Mouse (Mus musculus): ENCODE data around the gene Tjp3. TPM values are rescaled to one million over a fixed set of nuclear protein-coding genes. Genes with fewer than 3 reads are reported as not detected.

The Tjp3 gene
- 4.3 TPM for total RNA-seq (2023)

DNA sequence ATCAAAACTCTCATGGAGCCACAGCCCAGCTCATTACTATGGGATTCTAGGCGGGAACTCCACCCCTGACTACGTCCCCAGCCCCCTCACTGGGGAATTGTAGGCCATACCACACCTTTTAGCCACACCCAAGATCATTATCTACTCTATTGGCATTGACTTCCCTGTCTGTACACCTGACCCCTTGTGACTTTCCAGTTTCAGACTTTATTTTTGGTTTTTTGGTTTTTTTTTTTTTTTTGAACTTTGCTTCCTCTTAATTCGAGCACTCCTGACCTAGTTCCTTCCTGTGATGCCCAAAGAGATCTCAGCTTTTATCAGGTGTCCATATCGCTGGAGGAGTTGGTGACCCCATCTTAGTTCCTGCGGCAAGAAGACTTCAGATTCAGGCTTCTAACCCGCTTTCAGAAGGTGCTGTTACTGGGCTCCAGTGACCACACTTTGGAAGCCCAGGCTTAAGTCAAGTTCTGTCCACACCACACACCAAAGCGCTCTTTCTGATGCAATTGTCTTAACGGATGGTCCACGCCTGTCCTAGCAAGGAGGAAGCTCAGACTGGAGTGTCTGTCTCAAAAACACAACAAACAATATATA lies at the start of gene Tjp3:
TSS of gene Tjp3 (minus strand) at position 71 of the 594 bp plus-strand sequence.

DNA sequence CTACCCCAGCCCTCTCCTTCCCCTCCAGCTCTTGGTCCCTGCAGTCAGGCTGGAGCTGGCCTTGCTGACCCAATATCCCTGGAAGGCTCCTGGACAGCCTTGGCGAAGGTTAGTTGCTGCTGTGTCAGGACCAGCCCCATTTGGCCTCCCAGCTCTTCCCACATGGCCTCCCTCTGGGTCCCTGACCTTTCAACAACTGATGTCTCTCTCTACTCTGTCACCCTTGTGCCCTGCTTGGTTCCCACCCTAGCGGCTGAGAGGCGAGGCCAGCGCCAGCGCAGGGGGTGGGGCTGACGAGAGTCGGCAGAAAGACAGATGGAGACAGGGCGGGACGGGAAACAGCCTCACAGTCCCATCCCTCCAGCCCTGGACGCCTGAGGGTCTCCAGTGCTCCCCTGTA lies 37.0 kb upstream of the Tjp3 start, which contains the start of gene Tbxa2r:
TSS of gene Tbxa2r (plus strand) at position 346 of the 400 bp plus-strand sequence.

GRCm38 (mm10) chr10:81320550-81321347 lies 29.4 kb upstream of the Tjp3 start, which contains the start of gene Cactin:
Gene Cactin (plus strand): TSS chr10:81321103.

DNA sequence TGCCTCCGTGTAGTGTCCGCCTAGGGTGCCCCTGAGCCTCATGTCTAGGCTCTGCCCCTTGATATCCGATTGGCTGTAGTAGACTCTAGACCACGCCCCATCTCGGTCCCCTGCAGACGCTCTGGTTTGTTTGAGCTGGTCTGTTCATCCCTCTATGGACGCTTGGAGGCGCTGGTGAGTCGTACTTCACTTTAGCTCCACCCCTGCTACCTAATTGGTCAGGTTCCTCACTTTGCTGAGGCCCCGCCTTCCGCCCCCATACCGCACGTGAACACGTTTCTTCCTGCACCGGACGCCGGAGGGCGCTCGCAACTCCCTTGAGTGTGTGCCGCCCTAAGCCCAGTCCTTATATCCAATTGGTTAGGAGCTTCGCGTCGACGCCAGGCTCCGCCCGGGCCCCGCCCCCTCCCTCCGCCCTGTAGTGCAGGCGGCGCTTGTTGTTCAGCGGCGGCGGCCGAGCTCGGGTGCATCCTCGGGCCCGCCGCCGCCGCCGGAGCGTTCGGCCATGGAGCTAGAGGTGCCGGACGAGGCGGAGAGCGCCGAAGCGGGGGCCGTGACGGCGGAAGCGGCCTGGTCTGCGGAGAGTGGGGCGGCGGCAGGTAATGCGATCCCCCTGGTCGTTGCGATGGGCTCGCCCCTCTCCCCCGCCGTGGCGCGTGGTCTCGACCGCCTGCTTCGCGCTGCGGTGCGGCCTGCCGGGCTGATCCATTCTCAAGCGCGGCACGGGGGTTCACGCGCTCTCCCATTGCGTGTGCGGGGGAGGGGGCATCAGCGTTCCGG lies 1.4 kb upstream of the Tjp3 start, which contains the start of gene Pip5k1c:
TSS of gene Pip5k1c (plus strand) at position 410 of the 780 bp plus-strand sequence.

DNA sequence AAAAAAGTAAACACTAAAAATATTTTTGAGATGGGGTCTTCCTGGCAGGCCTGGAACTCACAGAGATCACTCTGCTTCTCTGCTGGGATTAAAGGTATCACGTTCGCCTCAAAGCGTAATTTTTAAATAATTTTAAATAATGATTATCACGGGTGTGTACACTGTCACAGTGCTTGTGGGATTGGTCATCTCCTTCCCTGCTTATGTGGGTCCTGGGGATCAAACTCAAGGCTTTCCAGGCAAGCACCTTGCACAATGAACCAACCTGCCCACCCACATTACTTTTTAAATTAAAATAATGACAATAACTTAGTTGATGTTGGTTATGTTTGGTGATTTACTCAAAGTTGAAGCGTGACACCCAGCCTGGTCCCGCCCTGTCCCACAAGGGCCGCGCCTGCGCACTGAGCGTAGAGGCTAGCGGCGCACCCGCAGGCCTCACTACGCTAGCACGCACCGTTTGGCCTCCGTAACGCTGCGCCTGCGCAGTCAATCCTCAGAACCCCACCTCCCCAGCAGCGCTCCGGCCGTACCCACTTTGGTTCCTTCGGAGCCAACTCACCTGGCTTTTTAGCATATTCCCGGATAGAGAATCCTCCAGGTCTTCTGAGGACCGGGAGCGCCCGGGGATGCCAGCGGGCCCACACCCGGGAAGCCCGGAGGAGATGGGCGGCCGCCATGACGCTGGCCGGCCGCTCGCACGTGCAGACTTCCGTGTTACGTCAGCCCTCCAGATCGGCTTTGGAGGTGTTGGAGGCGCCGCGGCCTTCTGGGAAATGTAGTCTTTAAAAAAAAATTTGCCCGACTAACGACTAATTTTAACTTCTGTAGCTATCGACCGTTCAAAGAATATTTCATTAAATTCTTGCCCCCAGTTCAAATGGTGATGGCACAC lies 24.9 kb downstream of the Tjp3 start, which contains the start of the genes Mrpl54 and Apba3:
TSS of gene Mrpl54 (minus strand) at position 724 of the 895 bp plus-strand sequence.
TSS of gene Apba3 (plus strand) at position 750 of the 895 bp plus-strand sequence.

DNA sequence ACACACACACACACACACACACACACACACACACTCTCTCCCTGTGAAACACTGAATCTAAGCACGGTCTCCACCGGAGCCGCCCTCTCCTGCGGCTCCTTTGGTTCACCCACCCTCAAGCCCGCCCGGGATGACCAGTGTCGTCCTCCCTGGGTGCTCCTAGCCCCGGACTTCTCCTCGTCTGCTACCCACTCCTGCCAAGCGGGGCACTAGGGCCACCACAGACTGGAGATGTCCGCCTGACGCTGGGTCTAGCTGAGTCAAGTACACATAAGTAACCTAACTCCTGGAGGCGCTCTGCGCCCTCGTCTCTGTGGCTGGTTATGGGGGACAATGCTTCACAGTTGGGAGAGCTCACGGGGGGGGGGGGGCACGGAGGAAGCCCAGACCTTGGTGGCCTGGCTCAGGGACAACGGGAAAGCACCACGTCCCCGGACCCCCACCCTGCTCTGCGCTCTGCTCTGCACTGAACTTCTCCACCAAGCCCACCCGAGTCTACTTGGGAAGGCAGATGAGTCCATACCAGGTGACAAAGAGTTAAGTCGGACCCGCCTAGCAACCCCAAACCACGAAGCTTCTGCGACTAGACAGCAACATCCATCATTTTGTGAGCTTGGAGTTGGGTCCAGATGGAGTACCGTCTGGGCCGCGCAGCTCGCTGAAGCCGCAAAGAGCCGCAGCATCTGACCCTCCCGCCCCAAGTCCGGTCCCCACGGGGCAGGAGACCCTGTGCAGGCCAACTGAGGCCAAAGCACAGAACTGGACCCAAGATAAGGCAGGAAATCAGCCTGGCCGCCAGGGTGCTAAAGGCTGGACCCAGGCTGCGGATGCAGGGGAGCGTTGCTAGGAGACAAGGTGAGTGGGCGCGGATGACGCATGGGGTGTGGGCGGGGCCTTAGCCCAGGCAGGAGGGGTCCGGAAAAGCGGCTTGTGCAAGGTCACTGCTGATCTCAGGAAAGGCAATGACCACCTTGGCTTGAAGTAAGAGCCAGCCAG lies 38.7 kb downstream of the Tjp3 start, which contains the start of gene Matk:
TSS of gene Matk (plus strand) at position 512 of the 996 bp plus-strand sequence.

GRCm38 (mm10) chr10:81232580-81233225 lies 58.7 kb downstream of the Tjp3 start, which contains the start of gene Zfr2:
Gene Zfr2 (plus strand): TSS chr10:81233155.

GRCm38 (mm10) chr10:81230438-81231332 lies 60.7 kb downstream of the Tjp3 start, which contains the start of gene Atcay:
Gene Atcay (minus strand): TSS chr10:81230833.

Other genes starting within 250 kb of the Tjp3 start
- gene Sgta, start 231.4 kb downstream of the Tjp3 start, total RNA-seq (2023) = 55.5 TPM
- gene Thop1, start 221.5 kb downstream of the Tjp3 start, total RNA-seq (2023) = 13.4 TPM
- not detected for gene Creb3l3, start 192.7 kb downstream of the Tjp3 start, total RNA-seq (2023)
- 128 TPM for gene Map2k2, start 185.7 kb downstream of the Tjp3 start, total RNA-seq (2023)
- gene Zbtb7a, start 156.4 kb downstream of the Tjp3 start, total RNA-seq (2023) = 58.9 TPM
- 34.9 TPM for gene Pias4, start 123.7 kb downstream of the Tjp3 start, total RNA-seq (2023)
- gene Eef2, start 115.0 kb downstream of the Tjp3 start, total RNA-seq (2023) = 2,367 TPM
- gene Dapk3, start 108.6 kb downstream of the Tjp3 start, total RNA-seq (2023) = 62.3 TPM
- not detected for gene 4930442H23Rik, start 107.7 kb downstream of the Tjp3 start, total RNA-seq (2023)
- not detected for gene Nmrk2, start 89.5 kb downstream of the Tjp3 start, total RNA-seq (2023)
- 0.50 TPM for gene Atcay, start 60.7 kb downstream of the Tjp3 start, total RNA-seq (2023)
- 4.9 TPM for gene Zfr2, start 58.4 kb downstream of the Tjp3 start, total RNA-seq (2023)
- 15.3 TPM for gene Matk, start 38.6 kb downstream of the Tjp3 start, total RNA-seq (2023)
- gene Mrpl54, start 24.6 kb downstream of the Tjp3 start, total RNA-seq (2023) = 104 TPM
- gene Apba3, start 24.6 kb downstream of the Tjp3 start, total RNA-seq (2023) = 45.7 TPM
- 128 TPM for gene Pip5k1c, start 1.4 kb upstream of the Tjp3 start, total RNA-seq (2023)
- 47.9 TPM for gene Cactin, start 29.5 kb upstream of the Tjp3 start, total RNA-seq (2023)
- gene Tbxa2r, start 37.1 kb upstream of the Tjp3 start, total RNA-seq (2023) = 26.1 TPM
- gene Gipc3, start 51.7 kb upstream of the Tjp3 start, total RNA-seq (2023) = not detected
- 55.4 TPM for gene Hmg20b, start 58.9 kb upstream of the Tjp3 start, total RNA-seq (2023)
- gene Mfsd12, start 65.9 kb upstream of the Tjp3 start, total RNA-seq (2023) = 5.4 TPM
- 7.5 TPM for gene 4930404N11Rik, start 74.2 kb upstream of the Tjp3 start, total RNA-seq (2023)
- gene Fzr1, start 86.9 kb upstream of the Tjp3 start, total RNA-seq (2023) = 27.2 TPM
- 32.6 TPM for gene Dohh, start 92.8 kb upstream of the Tjp3 start, total RNA-seq (2023)
- gene Gm48551, start 92.9 kb upstream of the Tjp3 start, total RNA-seq (2023) = 4.7 TPM
- gene Gm48552, start 97.4 kb upstream of the Tjp3 start, total RNA-seq (2023) = 9.7 TPM
- 2.2 TPM for gene Smim24, start 101.5 kb upstream of the Tjp3 start, total RNA-seq (2023)
- 20.3 TPM for gene Nfic, start 164.1 kb upstream of the Tjp3 start, total RNA-seq (2023)
- gene Celf5, start 191.1 kb upstream of the Tjp3 start, total RNA-seq (2023) = 1.2 TPM
- gene Ncln, start 204.8 kb upstream of the Tjp3 start, total RNA-seq (2023) = 199 TPM
- gene S1pr4, start 208.6 kb upstream of the Tjp3 start, total RNA-seq (2023) = 139 TPM
- 3.3 TPM for gene Gna15, start 232.6 kb upstream of the Tjp3 start, total RNA-seq (2023)